Mouse (Mus musculus) CH12.LX (cell line): ENCODE measurements around the gene Pigk. TPM values are rescaled to one million over a fixed set of nuclear protein-coding genes. Genes with fewer than 3 reads are reported as not detected.

Experiments used
- DNase-seq: peaks from one replicate; pipeline ENCODE4 v3.0.0-alpha.2; 2013; ENCODE audit errors: extremely low read depth
- H3K27ac ChIP-seq: 2 replicates; pipeline ENCODE4 v1.5.1; 2012; ENCODE audit warnings: low read depth, mild to moderate bottlenecking, control low read depth, moderate library complexity; ENCODE audit not compliant: insufficient read depth
- H3K27me3 ChIP-seq: replicated peaks from 2 replicates; pipeline ENCODE3; 2012; ENCODE audit warnings: inconsistent platforms
- H3K36me3 ChIP-seq, 2 experiments: replicated peaks in 1 of 2; 2 replicates each; pipeline versions ENCODE3 to v1.6.1; 2012; ENCODE audit warnings: inconsistent platforms in 1 of 2, low read length in 1 of 2, mild to moderate bottlenecking in 1 of 2, mixed read lengths in 1 of 2, moderate library complexity in 1 of 2; ENCODE audit not compliant: control insufficient read depth in 1 of 2, insufficient read depth in 1 of 2
- H3K4me1 ChIP-seq, 2 experiments: 2 replicates each; pipeline ENCODE4 v1.6.1; 2012; ENCODE audit warnings: inconsistent platforms in 1 of 2, moderate library complexity in 1 of 2; ENCODE audit not compliant: insufficient read depth in 2 of 2, control insufficient read depth in 1 of 2
- H3K4me2 ChIP-seq: 2 replicates; pipeline ENCODE4 v1.6.1; 2012; ENCODE audit warnings: low read depth, mild to moderate bottlenecking, control low read depth; ENCODE audit not compliant: poor library complexity, insufficient read depth, severe bottlenecking
- H3K4me3 ChIP-seq, 3 experiments: fragments of 150-350 bp in 1 of 3; sonication (generic) in 1 of 3; replicated peaks in 1 of 3; 2 replicates each; pipeline versions ENCODE3 to v1.5.1; 2011 to 2012; ENCODE audit warnings: low read depth in 2 of 3, low read length in 2 of 3, mild to moderate bottlenecking in 2 of 3, moderate library complexity in 2 of 3, control low read depth in 1 of 3, improper control_type of control experiment in 1 of 3, inconsistent platforms in 1 of 3, mixed read lengths in 1 of 3; ENCODE audit not compliant: poor library complexity in 1 of 3
- H3K79me2 ChIP-seq: replicated peaks from 2 replicates; pipeline ENCODE4 v1.6.1; 2012; ENCODE audit warnings: mild to moderate bottlenecking, moderate library complexity; ENCODE audit not compliant: control insufficient read depth, poor library complexity, insufficient read depth, severe bottlenecking; ENCODE audit errors: extremely low read depth
- H3K9ac ChIP-seq: 2 replicates; pipeline ENCODE4 v1.6.1; 2012; ENCODE audit warnings: low read depth, mild to moderate bottlenecking, control low read depth, moderate library complexity; ENCODE audit not compliant: insufficient read depth
- H3K9me3 ChIP-seq: replicated peaks from 2 replicates; pipeline ENCODE3; 2012; ENCODE audit warnings: low read length, inconsistent platforms, mixed read lengths
- CHD1 ChIP-seq: IDR thresholded peaks from 2 replicates; pipeline ENCODE4 v1.6.1; 2012; ENCODE audit warnings: low read depth, low read length, improper control_type of control experiment, inconsistent platforms
- E2F4 ChIP-seq: IDR thresholded peaks from 2 replicates; pipeline ENCODE4 v1.6.1; 2011; ENCODE audit warnings: low read depth, low read length, improper control_type of control experiment; ENCODE audit not compliant: insufficient replicate concordance
- ETS1 ChIP-seq: conservative IDR thresholded peaks from 2 replicates; pipeline ENCODE4 v1.6.1; 2012; ENCODE audit warnings: low read depth, mild to moderate bottlenecking, inconsistent platforms, low read length, improper control_type of control experiment, moderate library complexity
- HCFC1 ChIP-seq: IDR thresholded peaks from 2 replicates; pipeline ENCODE4 v1.6.1; 2012; ENCODE audit warnings: low read depth, mild to moderate bottlenecking, inconsistent platforms, low read length, improper control_type of control experiment
- JUND ChIP-seq: conservative IDR thresholded peaks from 2 replicates; pipeline ENCODE4 v1.6.1; 2011; ENCODE audit warnings: low read depth, low read length, improper control_type of control experiment
- MAZ ChIP-seq: IDR thresholded peaks from 2 replicates; pipeline ENCODE4 v1.6.1; 2012; ENCODE audit warnings: low read depth, mild to moderate bottlenecking, inconsistent platforms, low read length, improper control_type of control experiment, moderate library complexity
- MEF2A ChIP-seq: IDR thresholded peaks from 2 replicates; pipeline ENCODE4 v1.6.1; 2014; ENCODE audit warnings: low read depth, mild to moderate bottlenecking, inconsistent platforms, low read length, improper control_type of control experiment, borderline replicate concordance
- MYC ChIP-seq: IDR thresholded peaks from 2 replicates; pipeline ENCODE4 v1.6.1; 2011; ENCODE audit warnings: low read depth, mild to moderate bottlenecking, improper control_type of control experiment, low read length
- NELFE ChIP-seq: IDR thresholded peaks from 2 replicates; pipeline ENCODE4 v1.6.1; 2011; ENCODE audit warnings: low read depth, low read length, improper control_type of control experiment
- NRF1 ChIP-seq: IDR thresholded peaks from 2 replicates; pipeline ENCODE4 v1.6.1; 2014; ENCODE audit warnings: low read depth, mild to moderate bottlenecking, inconsistent platforms, low read length, improper control_type of control experiment, moderate library complexity
- PAX5 ChIP-seq: IDR thresholded peaks from 2 replicates; pipeline ENCODE4 v1.6.1; 2012; ENCODE audit warnings: low read length, inconsistent platforms, mixed read lengths
- POLR2A ChIP-seq: IDR thresholded peaks from 2 replicates; pipeline ENCODE4 v1.6.1; 2011; ENCODE audit warnings: low read depth, mild to moderate bottlenecking, improper control_type of control experiment, low read length
- RAD21 ChIP-seq: IDR thresholded peaks from 2 replicates; pipeline ENCODE4 v1.6.1; 2011; ENCODE audit warnings: low read depth, mild to moderate bottlenecking, low read length, improper control_type of control experiment, moderate library complexity
- SIN3A ChIP-seq: IDR thresholded peaks from 2 replicates; pipeline ENCODE4 v1.6.1; 2012; ENCODE audit warnings: low read length, improper control_type of control experiment, inconsistent platforms
- TBP ChIP-seq: conservative IDR thresholded peaks from 2 replicates; pipeline ENCODE4 v1.6.1; 2011; ENCODE audit warnings: low read depth, low read length, improper control_type of control experiment
- USF2 ChIP-seq: conservative IDR thresholded peaks from 2 replicates; pipeline ENCODE4 v1.6.1; 2011; ENCODE audit warnings: low read depth, low read length, improper control_type of control experiment
- ZC3H11A ChIP-seq: IDR thresholded peaks from 2 replicates; pipeline ENCODE4 v1.6.1; 2012; ENCODE audit warnings: low read depth, mild to moderate bottlenecking, inconsistent platforms, low read length, improper control_type of control experiment
- ZKSCAN1 ChIP-seq: IDR thresholded peaks from 2 replicates; pipeline ENCODE4 v1.6.1; 2012; ENCODE audit warnings: low read depth, inconsistent platforms, low read length, improper control_type of control experiment, borderline replicate concordance
- ZMIZ1 ChIP-seq: IDR thresholded peaks from 2 replicates; pipeline ENCODE4 v1.6.1; 2012; ENCODE audit warnings: low read depth, mild to moderate bottlenecking, inconsistent platforms, low read length, improper control_type of control experiment
- dilution Hi-C: fragments of 300-500 bp; cut with MboI; formaldehyde crosslinking; loops from 2 replicates; pipeline ENCODE4 v1.14.3; 2020; ENCODE audit warnings: low sequenced_read_pairs; ENCODE audit not compliant: extremely low pct_unique_long_range_greater_than_20kb, extremely low pct_ligation_motif_present
- in situ Hi-C: fragments of 300-500 bp; cut with MboI; formaldehyde crosslinking; loops from 3 replicates; pipeline ENCODE4 v1.14.3; 2019; ENCODE audit warnings: low sequenced_read_pairs, low pct_ligation_motif_present, low pct_unique_long_range_greater_than_20kb, mixed read lengths
- polyA plus RNA-seq: library from polyadenylated mRNA; unstranded; fragments of >175 nt; gene quantifications from 2 replicates; pipeline ENCODE4 v1.2.1, GENCODE M21; 2012; ENCODE audit warnings: low read depth; ENCODE audit not compliant: insufficient read length
- total RNA-seq, 2 experiments: library from RNA; depleted of rRNA; stranded (reverse); fragments of 300-350 nt in 1 of 2; fragments of >200 nt in 1 of 2; gene quantifications; 2 replicates each; pipeline ENCODE4 v1.2.3; 2012 to 2014

The Pigk gene
- total and polyA plus RNA-seq, 3 experiments, result 56.4 to 79.3 (median 67.5) TPM

DNA sequence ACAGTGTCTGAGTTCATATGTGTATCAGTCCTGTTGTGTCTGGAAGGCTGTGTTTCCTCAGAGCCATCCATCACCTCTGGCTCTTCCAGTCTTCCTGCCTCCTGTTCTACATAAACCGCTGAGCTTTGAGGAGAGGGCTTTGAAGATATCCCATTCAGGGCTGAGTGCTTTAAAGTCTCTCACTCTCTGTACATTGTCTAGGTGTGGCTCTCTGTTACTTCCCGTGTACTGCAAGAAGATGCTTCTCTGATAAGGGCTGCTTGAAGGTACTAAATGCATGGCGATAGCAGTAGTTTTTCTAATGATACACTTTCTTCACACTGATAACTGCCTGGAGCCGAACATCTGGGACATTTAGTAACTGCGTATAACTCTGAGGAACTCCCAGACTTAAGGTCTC is 242.1 kb downstream of the Pigk start:
- in situ Hi-C loops (no loop called here), dilution Hi-C loops (no loop called here)

DNA sequence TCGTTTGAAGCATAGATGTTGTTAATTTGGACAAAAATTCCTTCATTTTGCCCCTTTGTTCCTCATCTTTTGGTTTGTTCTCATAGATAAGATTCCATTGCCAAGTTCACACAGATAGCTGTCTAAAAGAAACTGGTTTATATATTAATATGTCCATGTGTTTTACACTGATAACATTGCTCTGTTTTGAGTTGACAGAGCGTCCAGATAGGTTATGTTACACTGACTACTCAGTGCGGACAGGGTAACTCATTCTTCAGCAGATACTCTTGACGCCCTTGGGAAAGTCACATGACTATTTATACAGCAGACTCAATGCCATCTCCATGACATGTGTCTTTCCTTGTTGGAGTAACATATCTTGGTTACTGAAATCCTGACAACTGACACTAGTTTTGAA is 242.9 kb downstream of the Pigk start:
- H3K9me3 ChIP-seq, result no peaks in the 10 kb centered on the region
- in situ Hi-C loops, result no loop called here
- no peak for DNase-seq
- TF ChIP-seq NELFE, result no peak
- TF ChIP-seq CHD1, result no peak
- no peak for TF ChIP-seq MYC
- TF ChIP-seq, all 38 proteins: peak for 0
- Histone ChIP-seq H3K4me1 (no peaks in the 10 kb centered on the region), H3K36me3 (no peaks in the 10 kb centered on the region), H3K27ac (no peak overlapping the region), H3K27me3 (no peaks in the 10 kb centered on the region), H3K4me2 (no peak overlapping the region), H3K9ac (no peak overlapping the region), H3K79me2 (no peaks in the 10 kb centered on the region), H3K4me3 (no peak overlapping the region)
- dilution Hi-C loops, result no loop called here

More for the DNA sequence above, 242.1 kb downstream of the Pigk start:
- Histone ChIP-seq H3K36me3 (no peaks in the 10 kb centered on the region), H3K4me3 (no peak overlapping the region), H3K4me1 (no peaks in the 10 kb centered on the region), H3K27ac (no peak overlapping the region), H3K9ac (no peak overlapping the region), H3K9me3 (no peaks in the 10 kb centered on the region), H3K4me2 (no peak overlapping the region), H3K79me2 (no peaks in the 10 kb centered on the region), H3K27me3 (no peaks in the 10 kb centered on the region)
- TF ChIP-seq RAD21 (no peak), MEF2A (no peak), NRF1 (no peak), ZC3H11A (no peak), POLR2A (no peak), E2F4 (no peak), JUND (no peak), USF2 (no peak), PAX5 (no peak), MAZ (no peak), NELFE (no peak), MYC (no peak), TBP (no peak), ETS1 (no peak), ZMIZ1 (no peak), HCFC1 (no peak), ZKSCAN1 (no peak), SIN3A (no peak)
- DNase-seq, result no peak
